Mouse (Mus musculus) kidney, adult 18-20 months (tissue): ENCODE data around the gene Zfp648.

Experiments used
- DNase-seq: peaks from one replicate; pipeline ENCODE4 v3.0.0; 2021

Gene Zfp648

GRCm38 (mm10) chr1:154200955-154201722, at the start of gene Zfp648:
Gene Zfp648, plus strand, starts transcription at chr1:154201187.
- DNase-seq, result peak; percentile 34

GRCm38 (mm10) chr1:154152539-154152938, 48.4 kb upstream of the Zfp648 start:
- DNase-seq, result no peak

- no peak for DNase-seq
These were observed 47.2 kb upstream of the Zfp648 start for GRCm38 (mm10) chr1:154153800-154154199.

- no peak for DNase-seq
These were observed 44.6 kb upstream of the Zfp648 start for GRCm38 (mm10) chr1:154156177-154157062.

GRCm38 (mm10) chr1:154157131-154157530, 43.9 kb upstream of the Zfp648 start:
- no peak for DNase-seq

GRCm38 (mm10) chr1:154167696-154168095, 33.3 kb upstream of the Zfp648 start:
- DNase-seq, result no peak

GRCm38 (mm10) chr1:154175334-154175733, 25.7 kb upstream of the Zfp648 start:
- no peak for DNase-seq

- no peak for DNase-seq
These were observed 23.2 kb upstream of the Zfp648 start for GRCm38 (mm10) chr1:154177781-154178180.

- DNase-seq, result no peak
These were observed 22.3 kb upstream of the Zfp648 start for GRCm38 (mm10) chr1:154178541-154179155.

- DNase-seq, result peak; percentile 82
These were observed 20.0 kb upstream of the Zfp648 start for GRCm38 (mm10) chr1:154180952-154181351.

GRCm38 (mm10) chr1:154182396-154183076, 18.5 kb upstream of the Zfp648 start:
- peak; percentile 49 for DNase-seq

- DNase-seq, result no peak
These were observed 17.8 kb upstream of the Zfp648 start for GRCm38 (mm10) chr1:154183077-154183751.

- DNase-seq, result no peak
These were observed 12.8 kb upstream of the Zfp648 start for GRCm38 (mm10) chr1:154188229-154188628.

- no peak for DNase-seq
These were observed 12.4 kb upstream of the Zfp648 start for GRCm38 (mm10) chr1:154188631-154189030.

- no peak for DNase-seq
These were observed 11.0 kb upstream of the Zfp648 start for GRCm38 (mm10) chr1:154189842-154190530.

- no peak for DNase-seq
These were observed 2.1 kb upstream of the Zfp648 start for GRCm38 (mm10) chr1:154198896-154199295.

GRCm38 (mm10) chr1:154202580-154202979, 1.6 kb downstream of the Zfp648 start:
- DNase-seq, result peak; percentile 42

- no peak for DNase-seq
These were observed 2.4 kb downstream of the Zfp648 start for GRCm38 (mm10) chr1:154203386-154203785.

GRCm38 (mm10) chr1:154204652-154205573, 3.9 kb downstream of the Zfp648 start:
- DNase-seq, result no peak

GRCm38 (mm10) chr1:154219991-154220390, 19.0 kb downstream of the Zfp648 start:
- no peak for DNase-seq
